Mouse (Mus musculus) forelimb bud, embryonic 11.5 days (tissue): ENCODE results near the gene Ccdc124.

Source experiments
- DNase-seq: peaks from one replicate; pipeline ENCODE4 v3.0.0-alpha.2; 2012; ENCODE audit warnings: low read depth, low spot score

Gene Ccdc124

DNA sequence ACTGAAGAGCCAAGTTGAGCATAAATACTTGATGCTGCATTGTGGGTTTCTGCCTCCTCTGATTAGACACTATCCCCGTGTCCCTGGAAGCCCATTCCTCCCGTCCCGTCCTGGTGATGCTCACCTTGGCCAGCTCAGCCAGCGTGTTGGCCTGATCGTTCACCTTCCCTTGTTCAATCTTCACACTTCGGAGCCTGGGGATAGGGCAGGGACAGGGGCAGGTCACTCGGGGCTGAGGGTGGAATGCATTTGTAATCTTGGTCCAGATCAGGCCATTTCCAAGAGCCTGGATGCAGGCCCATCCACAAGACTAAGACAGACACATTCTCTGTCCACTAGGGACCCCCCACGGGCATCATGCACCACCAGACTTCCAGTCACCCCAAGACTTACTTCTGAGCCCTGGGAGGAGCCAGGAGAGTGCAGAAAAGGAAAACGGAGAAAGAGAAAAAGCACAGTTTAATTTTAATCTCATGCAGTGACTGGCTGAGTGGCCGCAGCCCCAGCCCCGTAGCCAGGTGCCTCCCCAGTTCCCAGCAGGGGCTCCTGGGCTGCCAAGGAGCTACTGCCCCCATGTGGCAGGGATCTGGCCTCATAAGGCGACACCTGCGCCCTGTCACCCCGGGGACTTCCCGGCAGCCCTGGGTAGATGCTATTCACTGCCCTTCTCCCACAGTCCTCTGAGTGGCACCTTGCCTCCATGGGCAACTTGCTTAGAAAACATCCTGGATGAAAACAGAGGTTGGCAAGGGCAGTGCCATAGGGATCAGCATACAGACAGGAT lies 27.2 kb downstream of the Ccdc124 start:
- no peak for DNase-seq

DNA sequence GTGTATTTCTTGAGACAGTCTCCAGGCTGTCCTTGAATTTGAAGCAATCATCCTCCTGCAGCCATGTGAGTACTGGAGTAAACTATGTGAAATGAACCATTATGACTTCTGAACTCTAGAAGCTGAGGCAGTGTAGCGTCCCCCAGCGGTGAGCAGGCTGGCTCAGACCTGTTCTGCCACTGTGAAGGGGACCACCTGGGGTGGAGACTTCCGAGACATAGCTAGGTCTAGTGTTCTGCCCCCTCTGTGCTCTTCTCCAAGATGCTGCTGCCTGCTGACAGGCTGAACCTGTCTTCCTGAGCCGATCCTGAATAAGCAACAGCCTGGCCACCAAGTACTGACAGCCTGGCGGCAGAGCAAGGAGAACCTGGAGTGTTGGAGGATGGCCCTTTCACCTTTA lies 28.6 kb downstream of the Ccdc124 start:
- no peak for DNase-seq

DNA sequence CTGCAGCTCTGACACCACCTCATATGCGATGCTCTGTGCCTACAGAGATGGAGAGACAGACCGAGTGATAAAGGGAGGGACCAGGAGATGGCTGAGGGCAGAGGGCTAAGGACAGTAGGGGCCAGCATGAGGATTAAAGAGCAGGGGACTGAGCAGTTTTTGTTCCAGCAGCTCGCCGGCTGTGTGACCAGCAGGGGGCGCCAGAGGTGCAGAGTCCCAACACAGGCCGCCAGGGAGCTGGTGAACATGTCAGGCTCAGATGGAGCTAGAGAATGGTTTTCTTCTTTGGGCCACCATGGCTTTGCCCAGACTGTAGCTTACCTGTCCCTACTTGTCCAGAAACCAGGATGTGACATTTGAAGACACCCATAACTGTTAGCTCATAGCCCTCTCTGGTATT lies 29.2 kb downstream of the Ccdc124 start:
- DNase-seq, result peak; percentile 87

DNA sequence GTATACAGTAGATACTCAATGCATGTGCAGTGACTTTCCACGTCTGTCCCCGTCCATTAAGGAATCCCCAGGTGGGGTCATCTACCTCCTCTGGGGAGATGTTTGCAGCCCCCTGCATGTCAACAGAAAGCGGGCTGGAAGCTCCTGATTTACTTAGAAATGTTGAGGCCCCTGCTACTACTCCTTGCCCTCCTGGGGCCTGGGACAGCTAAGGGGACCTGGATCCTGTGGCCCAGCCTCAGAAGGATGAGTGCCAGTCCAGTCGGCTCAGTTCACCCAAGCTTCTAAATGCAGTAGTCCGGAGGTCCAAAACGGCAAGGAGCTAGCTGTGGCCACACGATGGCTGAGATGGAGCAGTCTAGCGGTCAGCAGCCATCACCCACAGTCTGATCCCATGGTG lies 29.8 kb downstream of the Ccdc124 start:
- DNase-seq, result no peak

DNA sequence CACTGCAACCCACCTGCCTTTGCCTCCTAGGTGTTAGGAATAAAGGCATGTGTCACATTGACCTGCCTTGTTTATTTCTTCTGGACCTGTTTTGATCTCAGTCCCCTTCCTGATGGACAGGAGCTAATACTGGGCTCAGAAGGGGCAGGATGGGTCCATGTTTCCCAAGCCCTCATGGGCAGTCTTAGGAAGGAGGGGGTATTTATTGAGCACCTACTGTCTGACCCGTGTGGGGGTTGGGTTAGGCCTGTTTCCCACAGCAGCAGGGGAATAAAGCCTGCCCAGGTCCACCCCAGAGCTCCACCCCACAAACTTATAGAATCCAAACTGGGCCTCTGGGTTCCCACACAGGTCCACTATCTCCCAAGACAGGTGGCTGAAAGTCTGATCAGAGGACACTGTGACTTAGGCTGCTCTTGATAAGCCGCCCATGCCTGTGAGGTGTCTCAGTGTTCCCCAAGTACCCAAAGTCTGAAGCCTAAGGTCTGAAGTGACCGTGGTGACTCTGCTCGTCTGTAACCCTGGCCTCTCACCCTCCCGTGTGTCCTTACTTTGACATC lies 30.4 kb downstream of the Ccdc124 start:
- no peak for DNase-seq

DNA sequence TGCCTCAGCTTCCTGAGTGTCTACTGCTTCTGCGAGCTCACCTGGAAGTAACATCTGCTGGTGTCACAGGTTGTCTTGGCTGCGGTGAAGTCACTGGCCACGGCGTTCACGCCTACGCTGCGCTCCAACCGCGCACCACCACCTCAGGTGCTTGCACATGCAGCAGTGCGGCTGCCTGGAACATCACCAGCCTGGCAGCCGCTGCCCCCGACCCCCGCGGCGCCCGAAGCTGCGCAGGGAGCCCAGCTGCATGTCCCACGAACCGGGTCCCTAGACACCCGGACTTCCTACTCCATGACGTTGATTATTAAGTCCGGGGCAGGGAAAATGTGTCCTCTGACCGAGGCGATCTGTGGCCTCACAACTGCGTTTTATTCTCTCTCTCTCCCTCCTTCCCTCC lies 31.3 kb downstream of the Ccdc124 start:
- DNase-seq, result no peak

DNA sequence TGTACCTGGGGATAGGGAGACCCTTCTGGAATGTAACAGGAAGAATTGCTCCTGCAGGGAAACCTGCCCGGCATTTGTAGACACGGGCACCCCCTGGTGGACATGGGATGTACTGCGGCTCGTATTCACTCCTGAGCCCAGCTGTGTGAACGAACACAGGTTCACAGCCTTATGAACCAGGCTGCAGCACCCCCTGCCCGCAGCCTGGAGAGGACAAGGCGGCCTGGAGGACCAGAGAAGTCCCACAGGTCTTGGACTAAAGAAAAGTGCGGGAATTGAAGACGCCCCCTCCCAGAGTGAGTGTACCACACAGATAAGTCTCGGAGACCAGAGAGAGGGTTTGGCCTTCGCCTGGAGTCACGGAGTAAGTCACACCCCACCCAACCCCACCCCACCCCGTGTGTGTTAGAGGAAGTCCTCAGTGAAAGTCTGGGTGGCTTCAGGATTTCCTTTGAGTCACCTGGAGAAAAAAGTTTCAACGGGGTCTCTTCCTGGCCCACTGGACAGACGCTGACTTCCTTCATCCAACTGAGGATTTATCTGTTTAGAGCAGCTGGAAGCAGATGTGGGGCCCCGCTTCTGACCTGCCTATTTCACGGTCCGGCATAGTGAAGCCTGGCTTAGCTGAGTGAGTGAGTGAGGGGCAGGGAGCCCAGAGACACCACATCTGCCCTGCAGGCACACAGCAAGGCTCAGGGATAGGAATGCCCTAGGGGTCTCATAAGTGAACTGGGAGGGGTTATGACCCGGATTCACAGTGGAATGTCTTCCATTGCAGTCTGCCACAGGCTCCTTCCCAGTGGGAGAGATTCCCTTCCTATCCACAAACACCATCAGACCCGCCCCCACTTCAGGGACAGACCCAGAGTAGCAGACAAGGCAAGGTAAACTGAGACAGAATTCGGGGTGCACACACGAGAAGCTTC lies 32.3 kb downstream of the Ccdc124 start:
- peak; percentile 92 for DNase-seq

DNA sequence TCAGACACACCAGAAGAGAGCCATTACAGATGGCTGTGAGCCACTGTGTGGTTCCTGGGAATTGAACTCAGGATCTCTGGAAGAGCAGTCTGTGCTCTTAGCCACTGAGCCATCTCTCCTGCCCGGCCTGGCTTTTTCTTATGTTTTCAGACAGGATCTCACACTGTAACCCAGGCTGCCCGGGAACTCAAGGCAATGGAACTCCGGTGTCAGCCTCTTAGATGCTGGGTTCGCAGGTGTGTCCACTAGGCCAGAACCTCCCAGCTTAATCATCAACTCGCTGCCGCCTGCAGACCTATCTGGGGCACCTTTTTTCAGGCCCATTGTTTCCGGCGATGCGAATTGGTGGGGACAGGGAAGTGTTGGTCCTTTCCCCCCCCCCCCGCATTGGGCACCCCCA lies 33.1 kb downstream of the Ccdc124 start:
- no peak for DNase-seq

DNA sequence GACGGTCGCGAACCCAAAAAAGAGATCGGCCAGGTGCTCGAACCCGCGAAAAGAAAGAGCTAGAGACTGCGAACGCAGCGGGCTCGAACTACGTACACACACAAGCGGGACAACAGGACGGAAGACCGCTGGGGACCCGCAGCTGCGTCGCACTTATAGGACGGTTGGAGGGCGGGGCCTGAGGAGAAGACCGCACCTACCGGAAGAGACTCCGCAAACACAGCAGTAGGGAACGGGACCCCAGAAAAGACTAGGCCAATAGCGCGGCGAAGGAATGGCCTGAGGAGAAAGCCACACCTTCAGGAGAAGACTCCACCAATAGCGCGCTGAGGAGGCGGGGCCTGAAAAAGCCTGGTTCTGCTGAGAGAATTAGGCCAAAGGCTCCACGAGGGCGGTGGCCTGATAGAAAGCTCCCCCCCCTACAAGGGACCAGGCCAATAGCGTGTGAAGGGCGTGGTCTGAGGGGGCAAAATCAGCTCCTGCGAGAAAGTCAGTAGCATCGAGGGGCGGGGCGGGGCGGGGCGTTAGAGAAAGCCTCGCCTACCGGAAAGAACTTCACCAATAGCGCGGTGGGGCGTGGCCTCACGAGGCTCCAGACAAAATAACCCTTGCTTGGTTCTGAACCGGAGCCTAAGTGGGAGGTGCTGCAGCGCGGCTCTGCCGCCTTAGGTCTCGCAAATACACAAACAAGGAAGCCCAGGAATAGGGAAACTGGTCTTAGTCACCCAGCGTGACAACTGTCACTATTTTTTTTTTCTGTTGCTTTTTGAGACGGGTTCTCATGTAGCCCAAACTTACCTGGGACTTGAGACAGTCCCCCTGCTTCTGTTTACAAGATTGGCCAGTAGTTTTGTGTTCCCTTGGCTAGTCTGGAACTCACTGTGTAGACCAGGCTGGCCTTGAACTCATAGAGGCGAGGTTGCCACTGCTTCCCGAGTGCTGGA lies 34.1 kb downstream of the Ccdc124 start, which contains the start of gene Arrdc2:
TSS of gene Arrdc2 (minus strand) at position 313 of the 944 bp plus-strand sequence.
- DNase-seq, result peak; percentile 100

DNA sequence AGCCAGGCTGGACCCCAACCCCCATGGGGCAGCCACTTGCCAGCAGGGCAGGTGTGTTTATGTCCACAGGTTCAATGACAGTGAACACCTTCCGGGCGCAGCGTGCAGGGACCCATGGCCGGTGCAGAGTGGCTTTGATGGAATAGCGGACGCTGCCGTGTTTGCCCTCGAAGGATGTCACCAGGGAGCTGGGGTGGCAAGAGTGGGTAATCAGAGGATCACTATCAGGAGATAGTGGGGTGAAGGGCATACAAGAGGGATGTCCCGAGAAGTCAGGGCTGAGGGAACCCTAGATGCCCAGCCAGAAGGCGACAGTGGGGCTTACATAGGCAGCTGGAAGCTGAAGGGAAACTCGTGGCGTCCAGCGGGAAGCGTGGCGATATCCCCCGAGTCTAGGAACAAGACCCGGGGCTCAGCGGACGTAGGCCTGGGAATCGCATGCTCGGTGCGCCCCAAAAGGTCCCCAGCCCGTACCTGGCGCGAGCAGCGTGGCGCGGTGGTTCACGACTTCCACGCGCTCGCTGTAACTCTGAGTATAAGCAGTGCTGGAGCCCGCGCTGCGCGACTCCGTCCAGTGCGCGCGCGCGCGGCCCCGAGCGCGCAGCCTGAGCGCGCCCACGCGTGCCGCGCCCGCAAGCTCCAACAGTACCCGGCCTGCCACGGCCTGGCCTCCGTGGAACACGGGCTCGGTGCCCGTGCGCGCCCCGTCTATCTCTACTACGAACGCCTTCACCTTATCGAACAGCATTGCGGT lies 34.9 kb downstream of the Ccdc124 start:
- no peak for DNase-seq

DNA sequence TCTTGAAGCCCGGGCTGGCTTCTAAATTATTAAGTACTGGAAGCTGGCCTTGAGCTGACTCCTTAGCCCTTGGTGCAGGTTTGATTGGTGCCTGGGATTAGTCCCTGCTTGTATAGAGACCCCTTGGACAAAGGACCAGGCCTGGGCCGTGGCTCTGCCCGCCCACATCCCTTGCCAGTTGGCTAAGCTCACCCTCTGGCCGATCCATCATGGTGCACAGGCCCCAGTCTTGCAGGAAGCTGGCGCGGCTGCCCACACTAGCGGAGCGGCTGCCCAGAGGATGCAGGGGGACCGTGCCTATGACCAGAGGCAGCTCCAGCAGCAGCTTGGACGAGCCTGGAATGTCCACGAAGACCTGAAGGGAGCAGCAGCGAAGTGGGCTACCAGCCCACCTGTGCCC lies 37.1 kb downstream of the Ccdc124 start:
- DNase-seq, result no peak

DNA sequence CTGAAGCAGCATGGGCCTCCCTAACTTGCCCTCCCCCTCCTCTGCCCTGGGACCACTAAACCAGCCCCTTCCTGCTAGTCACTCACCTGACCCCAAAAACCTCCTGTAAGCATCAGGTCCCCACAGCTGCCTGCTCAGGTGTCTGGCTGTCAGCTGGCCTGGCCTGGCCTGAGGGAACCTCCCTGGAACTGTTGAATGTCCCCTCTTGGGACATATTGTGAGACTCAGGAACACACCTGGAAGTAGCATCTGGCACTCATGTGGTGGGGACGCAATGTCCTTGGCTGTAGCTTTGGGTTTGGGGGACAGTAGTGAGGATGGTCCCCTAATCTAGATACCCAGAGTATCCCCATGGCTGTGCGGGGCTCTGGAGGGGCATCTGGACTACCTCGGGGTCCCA lies 39.7 kb downstream of the Ccdc124 start:
- DNase-seq, result no peak

DNA sequence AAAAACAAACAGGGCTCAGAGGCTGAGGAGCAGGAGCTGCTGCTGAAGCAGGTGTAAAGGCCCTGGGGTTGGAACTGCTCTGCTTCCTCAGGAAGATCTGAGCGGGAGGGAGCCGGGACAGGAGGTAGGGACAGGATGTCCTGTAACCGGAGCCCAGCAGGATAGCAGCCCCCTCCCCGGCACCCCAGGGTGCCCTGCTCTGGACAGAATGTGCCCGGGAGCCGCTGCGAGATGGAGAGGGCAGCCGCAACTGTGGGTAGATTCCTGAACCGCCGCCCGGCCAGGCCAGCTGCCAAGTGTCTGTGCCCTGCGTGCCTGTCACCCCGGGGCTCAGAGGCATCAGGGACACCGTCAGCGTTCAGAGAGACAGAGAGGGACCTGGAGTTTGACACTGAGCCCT lies 40.2 kb downstream of the Ccdc124 start:
- no peak for DNase-seq

DNA sequence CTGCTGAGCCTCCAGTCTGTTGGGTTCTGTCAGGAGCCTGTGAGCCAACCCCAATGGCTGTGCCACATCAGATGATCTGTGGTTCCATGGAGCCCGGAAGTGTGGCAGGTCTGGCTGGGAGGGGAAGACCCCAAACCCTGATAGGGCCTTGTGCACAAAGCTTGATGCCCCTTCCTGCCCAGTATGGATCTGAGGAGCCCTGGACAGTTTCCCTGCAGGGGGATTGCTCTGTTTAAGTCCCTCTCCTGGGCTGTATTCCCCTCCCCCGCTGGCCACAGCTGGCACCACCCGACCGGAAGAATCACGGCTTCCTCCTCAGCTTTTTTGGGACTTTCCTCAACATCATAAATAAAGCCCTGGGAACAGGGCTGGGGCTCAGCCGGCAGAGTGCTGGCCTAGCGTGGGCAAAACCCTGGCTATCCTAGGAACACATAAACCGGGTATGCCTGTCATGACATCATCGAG lies 40.7 kb downstream of the Ccdc124 start:
- no peak for DNase-seq

DNA sequence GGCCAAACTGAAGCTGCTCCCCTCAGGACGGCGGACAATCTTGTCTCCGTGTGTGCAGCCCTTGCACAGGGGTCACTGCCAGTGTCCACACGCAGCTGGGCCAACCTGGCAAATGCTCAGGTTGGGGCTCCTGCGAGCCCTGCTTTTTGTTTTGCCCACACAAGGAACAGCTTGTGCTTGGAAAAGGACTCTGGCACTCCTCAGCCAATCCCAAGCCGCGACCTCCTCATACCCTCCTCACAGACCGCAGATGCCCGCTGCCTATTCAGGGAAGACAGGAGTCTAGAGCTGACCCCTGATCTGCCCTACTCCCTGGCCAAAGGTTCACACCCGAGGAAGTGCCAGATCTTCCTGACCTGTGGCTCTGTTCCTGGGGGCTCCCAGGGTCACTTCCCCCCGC lies 41.4 kb downstream of the Ccdc124 start:
- DNase-seq, result no peak

DNA sequence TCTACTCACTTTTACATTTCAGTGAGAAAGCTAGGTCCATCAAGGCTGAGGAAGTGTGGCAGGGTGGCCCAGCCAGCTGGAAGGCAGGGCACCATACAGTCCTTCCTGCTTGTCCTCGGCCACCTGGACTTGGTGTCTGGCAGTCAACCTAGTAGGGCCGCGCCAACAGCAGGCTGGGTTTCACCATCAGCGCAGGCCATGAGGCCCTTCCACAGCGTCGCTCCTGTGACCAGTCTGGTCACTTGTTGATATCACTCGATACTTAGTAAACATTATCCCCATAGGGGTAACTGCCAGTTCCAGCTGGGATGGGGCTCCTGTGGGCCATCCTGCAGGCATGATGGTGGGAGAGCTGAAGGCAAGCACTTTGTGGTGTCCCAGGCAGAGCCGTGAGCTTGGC lies 42.2 kb downstream of the Ccdc124 start:
- DNase-seq, result no peak

DNA sequence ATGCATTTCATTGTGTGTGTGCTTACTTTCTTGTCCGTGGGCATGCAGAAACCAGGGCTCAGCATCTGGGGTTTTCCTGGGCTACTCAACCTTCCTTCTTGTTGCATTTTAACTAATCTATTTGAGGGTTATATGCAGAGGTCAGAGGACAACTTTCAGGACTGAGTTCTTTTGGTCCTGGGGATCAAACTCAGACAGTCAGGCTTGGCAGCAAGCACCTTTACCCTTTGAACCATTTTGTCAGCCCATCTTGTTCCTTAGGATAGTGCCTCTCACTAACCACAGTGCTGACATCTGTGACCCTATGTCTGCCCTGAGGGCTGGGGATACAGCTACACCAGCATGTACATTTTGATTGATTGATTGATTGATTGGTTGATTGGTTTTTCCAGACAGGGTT lies 45.9 kb downstream of the Ccdc124 start:
- DNase-seq, result no peak

DNA sequence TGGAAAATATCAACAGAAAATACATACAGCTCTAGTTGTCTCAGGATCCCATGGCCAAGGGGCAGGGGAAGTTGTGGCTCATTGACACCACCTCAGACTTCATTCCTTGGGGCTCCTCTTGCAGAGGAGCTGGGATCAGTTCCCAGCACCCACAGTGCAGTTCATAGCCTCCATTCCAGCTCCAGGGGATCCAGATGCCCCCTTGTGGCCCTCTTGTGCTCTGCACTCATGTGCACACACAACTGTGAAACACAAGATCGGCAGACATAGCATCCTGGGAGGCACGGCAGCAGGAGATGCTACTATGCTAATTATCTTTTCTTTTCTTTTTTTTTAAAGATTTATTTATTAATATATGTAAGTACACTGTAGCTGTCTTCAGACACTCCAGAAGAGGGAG lies 46.7 kb downstream of the Ccdc124 start:
- DNase-seq, result no peak

DNA sequence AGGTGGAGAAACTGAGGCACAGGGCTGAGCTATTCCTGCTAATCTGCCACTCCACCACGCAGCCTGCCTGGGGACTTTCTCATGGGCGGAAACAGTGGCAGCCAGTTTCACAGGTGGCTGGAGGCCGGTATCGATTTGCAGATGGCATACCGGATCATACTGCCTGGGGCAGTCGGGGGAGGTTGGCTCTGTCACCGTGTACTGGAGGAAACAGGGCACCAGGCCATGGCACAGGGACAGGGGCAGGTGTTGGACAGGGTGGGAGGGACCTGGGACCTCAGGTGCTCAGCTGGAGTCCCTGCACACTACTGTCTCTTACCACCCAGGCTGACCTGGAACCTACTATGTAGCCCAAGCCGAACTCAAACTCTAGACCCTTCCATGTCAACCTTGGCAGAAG lies 47.9 kb downstream of the Ccdc124 start:
- DNase-seq, result no peak

DNA sequence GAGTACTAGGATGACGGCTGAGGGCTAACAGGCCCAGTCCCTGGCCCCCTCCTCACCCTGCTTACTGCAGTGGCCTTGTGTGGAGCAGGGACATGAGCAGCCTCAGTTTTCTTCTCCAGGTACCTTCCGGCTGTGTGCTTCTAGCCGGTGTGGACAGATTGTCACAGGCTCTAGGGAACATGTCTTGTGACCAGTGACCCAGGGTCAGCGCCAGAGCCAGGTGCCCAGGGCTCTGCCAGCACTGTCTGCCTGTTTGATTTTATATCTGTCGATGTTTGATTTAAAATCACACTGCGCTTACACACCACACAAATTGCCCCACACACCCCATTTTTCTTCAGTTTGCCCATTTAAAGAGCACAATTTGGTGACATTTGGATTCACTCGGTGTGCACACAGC lies 49.9 kb downstream of the Ccdc124 start:
- no peak for DNase-seq
